ENCODE assay signal across 9 mouse cellular contexts in the genomic region with DNA sequence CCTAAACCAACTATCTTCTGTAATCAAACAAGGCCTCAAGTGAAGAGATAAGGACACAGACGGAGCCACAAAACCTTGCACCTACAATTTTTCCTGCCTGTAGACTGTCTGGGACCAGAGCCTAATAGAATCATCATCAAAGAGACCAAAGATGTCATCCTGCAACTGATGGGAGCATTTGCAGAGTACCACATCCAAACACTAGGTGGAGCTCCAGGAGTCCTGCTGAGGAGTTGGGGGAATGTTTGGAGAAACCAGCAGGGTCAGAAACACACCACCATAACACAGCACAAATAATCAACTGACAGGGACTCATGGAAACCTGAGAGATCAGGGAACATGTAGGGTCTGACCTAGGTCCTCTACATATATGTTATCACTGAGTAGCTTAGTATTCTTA.
DNase-seq lines count a peak whose midpoint lies in the region.
"Had no signal": no experiment of that assay in that cellular context is flagged by ENCODE, and none has a peak within 500 bp of the region (broad histone marks: within the 10 kb centered on the region; RNA-seq: fewer than 3 reads in every experiment).

No protein-coding gene starts in this region.

- peak; percentile 3 for DNase-seq in kidney, adult 9 months
- no peak for DNase-seq in kidney, adult 11 months
- DNase-seq in 3T3-L1 (ENCODE audit: low read depth, low spot score) (peak; percentile 13), 416B (ENCODE audit: low read depth) (peak; percentile 7)
- peak; percentile 9 for DNase-seq in embryo, embryonic 10.5 days (ENCODE audit: low spot score)
- DNase-seq in spleen, postnatal 14 days (ENCODE audit: low spot score in 2 of 2), result no peak
- no peak for DNase-seq in urinary bladder, postnatal 25 days (ENCODE audit: low spot score)
- DNase-seq: adrenal gland, postnatal 14 days; lung, adult 2 months had no signal

Comparison
In these comparisons a context has a peak if more than half of its experiments do, and no peak if none do; other contexts are left out.
1. DNase-seq: peak in kidney, adult 9 months (single experiment), 3T3-L1 (single experiment), 416B (single experiment) and embryo, embryonic 10.5 days (single experiment); none in kidney, adult 11 months (single experiment), spleen, postnatal 14 days (0 of 2) and urinary bladder, postnatal 25 days (single experiment).